Mouse (Mus musculus) forelimb bud, embryonic 11.5 days (tissue): Measurements from ENCODE around the gene Llgl1.

ENCODE experiments used
- DNase-seq: peaks from one replicate; pipeline ENCODE4 v3.0.0-alpha.2; 2012; ENCODE audit warnings: low read depth, low spot score

Gene Llgl1

GRCm38 (mm10) chr11:60699524-60700075 is at the start of gene Llgl1:
Gene Llgl1, plus strand, starts transcription at chr11:60699723.
- DNase-seq: peak; percentile 89

- no peak for DNase-seq
These were observed 3.4 kb upstream of the Llgl1 start for GRCm38 (mm10) chr11:60696165-60696564.

- DNase-seq: peak; percentile 29
These were observed 2.0 kb upstream of the Llgl1 start for GRCm38 (mm10) chr11:60697561-60697960.

- peak; percentile 75 for DNase-seq
These were observed 558 bp upstream of the Llgl1 start for GRCm38 (mm10) chr11:60698806-60699523.

GRCm38 (mm10) chr11:60700320-60701185 is 1.0 kb downstream of the Llgl1 start:
- DNase-seq: no peak

- no peak for DNase-seq
These were observed 2.1 kb downstream of the Llgl1 start for GRCm38 (mm10) chr11:60701611-60702010.

- DNase-seq: peak; percentile 61
These were observed 3.6 kb downstream of the Llgl1 start for GRCm38 (mm10) chr11:60703131-60703530.

GRCm38 (mm10) chr11:60704023-60704880 is 4.7 kb downstream of the Llgl1 start:
- no peak for DNase-seq

- no peak for DNase-seq
These were observed 5.7 kb downstream of the Llgl1 start for GRCm38 (mm10) chr11:60705255-60705654.

GRCm38 (mm10) chr11:60706076-60706475 is 6.6 kb downstream of the Llgl1 start:
- no peak for DNase-seq

GRCm38 (mm10) chr11:60706696-60707480 is 7.4 kb downstream of the Llgl1 start:
- DNase-seq: no peak

- no peak for DNase-seq
These were observed 8.1 kb downstream of the Llgl1 start for GRCm38 (mm10) chr11:60707672-60708071.

- DNase-seq: no peak
These were observed 9.1 kb downstream of the Llgl1 start for GRCm38 (mm10) chr11:60708631-60709030.

- no peak for DNase-seq
These were observed 10.2 kb downstream of the Llgl1 start for GRCm38 (mm10) chr11:60709481-60710465.

GRCm38 (mm10) chr11:60711218-60711617 is 11.7 kb downstream of the Llgl1 start:
- DNase-seq: no peak

GRCm38 (mm10) chr11:60712040-60712439 is 12.5 kb downstream of the Llgl1 start:
- DNase-seq: no peak

- DNase-seq: no peak
These were observed 13.2 kb downstream of the Llgl1 start for GRCm38 (mm10) chr11:60712639-60713255.

GRCm38 (mm10) chr11:60715833-60716232 is 16.3 kb downstream of the Llgl1 start:
- no peak for DNase-seq

GRCm38 (mm10) chr11:60719263-60719662 is 19.7 kb downstream of the Llgl1 start:
- DNase-seq: no peak
